Mouse (Mus musculus) lung, postnatal 10 days (tissue): ENCODE results near the gene Hspe1.
"Not testable (repeated sequence)": the region's sequence is repeated elsewhere in the genome, so short reads cannot be mapped to it uniquely, and the experiment has no call there.

Experiments used
- DNase-seq: peaks from one replicate; pipeline ENCODE4 v3.0.0; 2021

Hspe1 gene

GRCm38 (mm10) chr1:55087932-55088610, at the start of gene Hspe1, which contains the start of gene Hspd1:
Gene Hspe1, plus strand, starts transcription at chr1:55088132.
Gene Hspd1, minus strand, starts transcription at chr1:55088243.
- peak; percentile 100 for DNase-seq

GRCm38 (mm10) chr1:55039944-55040343, 48.0 kb upstream of the Hspe1 start:
- no peak for DNase-seq

GRCm38 (mm10) chr1:55041691-55042090, 46.2 kb upstream of the Hspe1 start:
- no peak for DNase-seq

- DNase-seq = no peak
These were observed 45.7 kb upstream of the Hspe1 start for GRCm38 (mm10) chr1:55042246-55042645.

- DNase-seq = no peak
These were observed 44.8 kb upstream of the Hspe1 start for GRCm38 (mm10) chr1:55043164-55043563.

GRCm38 (mm10) chr1:55048841-55049587, 38.9 kb upstream of the Hspe1 start:
- no peak for DNase-seq

GRCm38 (mm10) chr1:55051671-55052070, 36.3 kb upstream of the Hspe1 start:
- DNase-seq = no peak

- peak; percentile 99 for DNase-seq
These were observed 35.5 kb upstream of the Hspe1 start, which contains the start of gene Coq10b for GRCm38 (mm10) chr1:55052355-55052953. Gene Coq10b, plus strand, starts transcription at chr1:55052770.

- DNase-seq = peak; percentile 89
These were observed 34.9 kb upstream of the Hspe1 start for GRCm38 (mm10) chr1:55053005-55053404.

GRCm38 (mm10) chr1:55053596-55053995, 34.3 kb upstream of the Hspe1 start:
- DNase-seq = no peak

- DNase-seq = no peak
These were observed 32.4 kb upstream of the Hspe1 start for GRCm38 (mm10) chr1:55055322-55056115.

GRCm38 (mm10) chr1:55058383-55058782, 29.5 kb upstream of the Hspe1 start:
- DNase-seq = not testable (repeated sequence)

GRCm38 (mm10) chr1:55061099-55061498, 26.8 kb upstream of the Hspe1 start:
- no peak for DNase-seq

- DNase-seq = no peak
These were observed 26.2 kb upstream of the Hspe1 start for GRCm38 (mm10) chr1:55061772-55062171.

GRCm38 (mm10) chr1:55072328-55072727, 15.6 kb upstream of the Hspe1 start:
- not testable (repeated sequence) for DNase-seq

- DNase-seq = no peak
These were observed 13.2 kb upstream of the Hspe1 start for GRCm38 (mm10) chr1:55074757-55075156.

- no peak for DNase-seq
These were observed 12.1 kb upstream of the Hspe1 start for GRCm38 (mm10) chr1:55075652-55076394.

GRCm38 (mm10) chr1:55076395-55076743, 11.6 kb upstream of the Hspe1 start:
- DNase-seq = no peak

- peak; percentile 6 for DNase-seq
These were observed 10.9 kb upstream of the Hspe1 start for GRCm38 (mm10) chr1:55076849-55077516.

GRCm38 (mm10) chr1:55079677-55080076, 8.3 kb upstream of the Hspe1 start:
- no peak for DNase-seq

- DNase-seq = no peak
These were observed 5.8 kb upstream of the Hspe1 start for GRCm38 (mm10) chr1:55082106-55082505.
